Mouse (Mus musculus) bone marrow, adult 2 months (tissue): ENCODE measurements around the gene Prkca.

Source experiments
- CTCF ChIP-seq: fragments of 200-500 bp; IDR thresholded peaks from 2 replicates; pipeline ENCODE4 v1.5.1; 2011; ENCODE audit warnings: low read length, control low read depth; ENCODE audit not compliant: control insufficient read depth, insufficient read depth
- POLR2A ChIP-seq: fragments of 200-500 bp; IDR thresholded peaks from 2 replicates; pipeline ENCODE4 v1.6.1; 2011; ENCODE audit warnings: low read depth, mild to moderate bottlenecking, control low read depth, low read length, borderline replicate concordance; ENCODE audit not compliant: control insufficient read depth

- no peak for TF ChIP-seq CTCF
- peak; percentile 58; the same call in 1 of the 2 replicates for TF ChIP-seq POLR2A
These were observed at the start of gene Prkca for GRCm38 (mm10) chr11:108343789-108344462.
